Mouse (Mus musculus) T-helper 17 cell (primary cell): ENCODE results near the gene Rcor2.

Experiments
- in situ Hi-C, 2 experiments: fragments of 300-600 bp; cut with MboI, MseI; formaldehyde crosslinking; loops; 1 replicate in 1 of 2; 2 replicates in 1 of 2; pipeline ENCODE4 v1.15.1; 2025; ENCODE audit warnings: high pct_unique_total_duplicates in 2 of 2

The Rcor2 gene

GRCm38 (mm10) chr19:7316822-7317221, 49.7 kb downstream of the Rcor2 start:
- in situ Hi-C loops: no loop called here

GRCm38 (mm10) chr19:7317716-7318115, 50.6 kb downstream of the Rcor2 start:
- in situ Hi-C loops: no loop called here

- in situ Hi-C loops: no loop called here
These were observed 53.1 kb downstream of the Rcor2 start for GRCm38 (mm10) chr19:7320181-7320580.

GRCm38 (mm10) chr19:7321391-7321790, 54.3 kb downstream of the Rcor2 start:
- in situ Hi-C loops: no loop called here
